Mouse (Mus musculus) embryonic facial prominence, embryonic 15.5 days (tissue): ENCODE measurements at regions not wholly inside any gene's neighbourhood (a gene's known extent, or its start where the extent isn't known, plus 50 kb on each side); places are given as distances from the start of the nearest gene placed in this dataset.
"Not testable (repeated sequence)": the region's sequence is repeated elsewhere in the genome, so short reads cannot be mapped to it uniquely, and the experiment has no call there.

ENCODE experiments used
- ATAC-seq: fragments of 200-750 bp; cut with Nextera tagmentation; 2 replicates; pipeline ENCODE4 v1.8.0; 2017; ENCODE audit warnings: low read depth, moderate TSS enrichment; ENCODE audit not compliant: insufficient number of reproducible peaks, low FRiP score, low TSS enrichment
- H3K27ac ChIP-seq: fragments of 300-500 bp; sonication (generic); replicated peaks from 2 replicates; pipeline ENCODE4 v1.5.1; 2015; ENCODE audit warnings: mild to moderate bottlenecking, inconsistent platforms
- H3K27me3 ChIP-seq: fragments of 300-500 bp; sonication (generic); 2 replicates; pipeline ENCODE4 v1.6.1; 2015; ENCODE audit warnings: inconsistent platforms
- H3K36me3 ChIP-seq: fragments of 300-500 bp; sonication (generic); 2 replicates; pipeline ENCODE4 v1.6.1; 2015; ENCODE audit warnings: mild to moderate bottlenecking, inconsistent platforms
- H3K4me1 ChIP-seq: fragments of 300-500 bp; sonication (generic); 2 replicates; pipeline ENCODE4 v1.6.1; 2015; ENCODE audit warnings: inconsistent platforms
- H3K4me2 ChIP-seq: fragments of 300-500 bp; sonication (generic); replicated peaks from 2 replicates; pipeline ENCODE4 v1.6.1; 2015; ENCODE audit warnings: mild to moderate bottlenecking, inconsistent platforms
- H3K4me3 ChIP-seq: fragments of 300-500 bp; sonication (generic); replicated peaks from 2 replicates; pipeline ENCODE4 v1.5.1; 2015; ENCODE audit warnings: mild to moderate bottlenecking, inconsistent platforms
- H3K9ac ChIP-seq: fragments of 300-500 bp; sonication (generic); 2 replicates; pipeline ENCODE4 v1.6.1; 2015; ENCODE audit warnings: inconsistent platforms
- H3K9me3 ChIP-seq: fragments of 300-500 bp; sonication (generic); replicated peaks from 2 replicates; pipeline ENCODE4 v1.6.1; 2016; ENCODE audit warnings: inconsistent platforms
- WGBS: fragments of 180-500 bp; shearing (Covaris S2); methylation state at CpG from one replicate; pipeline ENCODE4 v1.1.7; 2015; 5-methylcytosine and 5-hydroxymethylcytosine counted together

- 72% methylated on average over 3 of the region's 3 CpGs for WGBS
- no peak overlapping the region for H3K9ac ChIP-seq
- no peaks in the 10 kb centered on the region for H3K4me1 ChIP-seq
- H3K36me3 ChIP-seq: no peaks in the 10 kb centered on the region
- H3K4me2 ChIP-seq: no peak overlapping the region
- ATAC-seq: no peak
- H3K4me3 ChIP-seq: no peak overlapping the region
- no peak overlapping the region for H3K27ac ChIP-seq
- no peaks in the 10 kb centered on the region for H3K9me3 ChIP-seq
- H3K27me3 ChIP-seq: no peaks in the 10 kb centered on the region
These were observed 406.3 kb downstream of the Trib2 start for GRCm38 (mm10) chr12:15410419-15410818.

- not testable (repeated sequence) for H3K36me3 ChIP-seq, H3K4me2 ChIP-seq, ATAC-seq, H3K27ac ChIP-seq, H3K9me3 ChIP-seq, H3K4me3 ChIP-seq, H3K27me3 ChIP-seq, H3K9ac ChIP-seq, H3K4me1 ChIP-seq
- 50% methylated on average over 3 of the region's 3 CpGs for WGBS
These were observed 409.1 kb downstream of the Trib2 start for GRCm38 (mm10) chr12:15407577-15407976.

GRCm38 (mm10) chr12:15392641-15393040 is 424.1 kb downstream of the Trib2 start:
- WGBS: 67% methylated on average over 3 of the region's 3 CpGs
- Histone ChIP-seq H3K9ac (no peak overlapping the region), H3K27me3 (no peaks in the 10 kb centered on the region), H3K4me2 (no peak overlapping the region), H3K9me3 (no peaks in the 10 kb centered on the region), H3K4me3 (no peak overlapping the region), H3K27ac (no peak overlapping the region), H3K4me1 (no peaks in the 10 kb centered on the region), H3K36me3 (no peaks in the 10 kb centered on the region)
- ATAC-seq: no peak

DNA sequence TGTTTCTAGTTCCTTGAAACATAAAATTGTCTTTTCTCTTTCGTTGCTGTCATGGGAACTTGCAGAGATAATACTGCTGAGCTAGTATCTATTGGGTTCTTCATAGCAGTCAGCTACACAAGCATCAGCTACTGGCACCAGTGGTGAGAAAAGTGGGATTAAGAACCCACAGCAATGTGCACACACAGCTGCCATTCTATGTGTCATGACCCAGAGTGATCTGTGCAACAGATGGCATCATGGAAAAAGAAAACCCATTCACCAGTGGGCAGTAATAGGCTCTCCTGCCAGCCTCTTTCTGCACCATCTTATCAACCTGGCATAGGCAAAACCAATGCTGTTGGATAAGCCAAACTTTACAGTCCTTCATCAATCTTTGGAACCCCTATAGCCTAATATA is 428.1 kb downstream of the Trib2 start:
- H3K27ac ChIP-seq: no peak overlapping the region
- no peaks in the 10 kb centered on the region for H3K9me3 ChIP-seq
- no peaks in the 10 kb centered on the region for H3K27me3 ChIP-seq
- no peaks in the 10 kb centered on the region for H3K36me3 ChIP-seq
- no peak overlapping the region for H3K4me3 ChIP-seq
- H3K9ac ChIP-seq: no peak overlapping the region
- ATAC-seq: no peak
- H3K4me2 ChIP-seq: no peak overlapping the region
- WGBS: 73% methylated on average over 1 of the region's 1 CpGs
- H3K4me1 ChIP-seq: no peaks in the 10 kb centered on the region

- Histone ChIP-seq H3K27me3 (no peaks in the 10 kb centered on the region), H3K27ac (no peak overlapping the region), H3K9ac (no peak overlapping the region), H3K36me3 (no peaks in the 10 kb centered on the region), H3K4me1 (no peaks in the 10 kb centered on the region), H3K9me3 (no peaks in the 10 kb centered on the region), H3K4me2 (no peak overlapping the region), H3K4me3 (no peak overlapping the region)
- no peak for ATAC-seq
- WGBS: 74% methylated on average over 1 of the region's 1 CpGs
These were observed 458.9 kb downstream of the Trib2 start for GRCm38 (mm10) chr12:15357808-15358207.

GRCm38 (mm10) chr12:15320697-15321449 is 495.8 kb downstream of the Trib2 start:
- Histone ChIP-seq H3K9ac (no peak overlapping the region), H3K36me3 (no peaks in the 10 kb centered on the region), H3K27ac (no peak overlapping the region), H3K4me3 (no peak overlapping the region), H3K9me3 (no peaks in the 10 kb centered on the region), H3K4me2 (no peak overlapping the region), H3K27me3 (no peaks in the 10 kb centered on the region), H3K4me1 (no peaks in the 10 kb centered on the region)
- no peak for ATAC-seq
- WGBS: 49% methylated on average over 5 of the region's 5 CpGs

- no peaks in the 10 kb centered on the region for H3K36me3 ChIP-seq
- WGBS: 62% methylated on average over 1 of the region's 1 CpGs
- H3K27me3 ChIP-seq: no peaks in the 10 kb centered on the region
- no peak overlapping the region for H3K27ac ChIP-seq
- no peak overlapping the region for H3K9ac ChIP-seq
- H3K9me3 ChIP-seq: no peaks in the 10 kb centered on the region
- H3K4me3 ChIP-seq: no peak overlapping the region
- no peaks in the 10 kb centered on the region for H3K4me1 ChIP-seq
- no peak overlapping the region for H3K4me2 ChIP-seq
- ATAC-seq: no peak
These were observed 497.1 kb downstream of the Trib2 start for GRCm38 (mm10) chr12:15319647-15320046.

DNA sequence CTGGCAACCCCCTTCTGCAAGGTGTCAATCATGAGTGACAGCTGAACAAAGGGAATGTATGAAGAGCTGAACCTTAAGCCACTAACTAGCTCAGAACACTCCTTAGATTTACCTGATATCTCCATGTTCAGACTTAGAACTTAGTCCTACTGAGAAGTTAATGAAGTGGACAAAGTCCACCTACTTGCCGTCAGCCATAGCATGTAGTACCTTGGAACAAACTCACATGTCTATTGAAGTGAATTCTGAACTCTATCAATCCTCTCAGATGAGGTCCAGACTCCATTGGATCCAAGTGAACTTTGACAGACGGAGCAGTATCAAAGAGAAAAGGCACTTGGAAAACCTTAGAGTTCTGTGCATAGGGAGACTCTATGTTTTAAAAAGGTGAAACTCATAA is 521.8 kb downstream of the Trib2 start:
- no peak for ATAC-seq
- no peaks in the 10 kb centered on the region for H3K36me3 ChIP-seq
- no peaks in the 10 kb centered on the region for H3K4me1 ChIP-seq
- H3K4me2 ChIP-seq: no peak overlapping the region
- no peaks in the 10 kb centered on the region for H3K27me3 ChIP-seq
- H3K27ac ChIP-seq: no peak overlapping the region
- WGBS: 78% methylated on average over 2 of the region's 2 CpGs
- H3K4me3 ChIP-seq: no peak overlapping the region
- no peak overlapping the region for H3K9ac ChIP-seq
- no peaks in the 10 kb centered on the region for H3K9me3 ChIP-seq

GRCm38 (mm10) chr12:15262165-15262564 is 554.6 kb downstream of the Trib2 start:
- Histone ChIP-seq H3K27ac (no peak overlapping the region), H3K27me3 (no peaks in the 10 kb centered on the region), H3K4me3 (no peak overlapping the region), H3K36me3 (no peaks in the 10 kb centered on the region), H3K4me2 (no peak overlapping the region), H3K9ac (no peak overlapping the region), H3K9me3 (no peaks in the 10 kb centered on the region), H3K4me1 (no peaks in the 10 kb centered on the region)
- WGBS: 84% methylated on average over 1 of the region's 1 CpGs
- no peak for ATAC-seq

- no peak for ATAC-seq
- H3K27ac ChIP-seq: no peak overlapping the region
- H3K9me3 ChIP-seq: no peaks in the 10 kb centered on the region
- H3K4me2 ChIP-seq: no peak overlapping the region
- 79% methylated on average over 1 of the region's 1 CpGs for WGBS
- no peaks in the 10 kb centered on the region for H3K27me3 ChIP-seq
- H3K36me3 ChIP-seq: no peaks in the 10 kb centered on the region
- no peak overlapping the region for H3K9ac ChIP-seq
- H3K4me3 ChIP-seq: no peak overlapping the region
- no peaks in the 10 kb centered on the region for H3K4me1 ChIP-seq
These were observed 555.1 kb downstream of the Trib2 start for GRCm38 (mm10) chr12:15261604-15262003.

- no peaks in the 10 kb centered on the region for H3K27me3 ChIP-seq
- ATAC-seq: no peak
- 63% methylated on average over 2 of the region's 2 CpGs for WGBS
These were observed 555.8 kb downstream of the Trib2 start for GRCm38 (mm10) chr12:15260907-15261415.

GRCm38 (mm10) chr12:15244966-15245365 is 571.8 kb downstream of the Trib2 start:
- no peaks in the 10 kb centered on the region for H3K9me3 ChIP-seq
- no peak overlapping the region for H3K27ac ChIP-seq
- H3K4me2 ChIP-seq: no peak overlapping the region
- no peak for ATAC-seq
- H3K9ac ChIP-seq: no peak overlapping the region
- no peaks in the 10 kb centered on the region for H3K4me1 ChIP-seq
- 85% methylated on average over 4 of the region's 4 CpGs for WGBS
- H3K27me3 ChIP-seq: no peaks in the 10 kb centered on the region
- H3K4me3 ChIP-seq: no peak overlapping the region
- no peaks in the 10 kb centered on the region for H3K36me3 ChIP-seq

More at GRCm38 (mm10) chr12:15260907-15261415, 555.8 kb downstream of the Trib2 start:
- Histone ChIP-seq H3K27ac (no peak overlapping the region), H3K4me1 (no peaks in the 10 kb centered on the region), H3K4me3 (no peak overlapping the region), H3K9ac (no peak overlapping the region), H3K36me3 (no peaks in the 10 kb centered on the region), H3K4me2 (no peak overlapping the region), H3K9me3 (no peaks in the 10 kb centered on the region)
